Mouse (Mus musculus): ENCODE results near the gene Ncln. TPM values are rescaled to one million over a fixed set of nuclear protein-coding genes. Genes with fewer than 3 reads are reported as not detected.
"Not testable (repeated sequence)": the region's sequence is repeated elsewhere in the genome, so short reads cannot be mapped to it uniquely, and the experiment has no call there.

Gene Ncln
- polyA plus RNA-seq, 1 experiment from 2014 or later, result 56.0 TPM

- Histone ChIP-seq H3K4me3 (no peak within 1 kb of the TSS), H3K27me3 (peaks cover 95% of the 10 kb centered on the region), H3K4me2 (no peak within 1 kb of the TSS), H3K36me3 (no peaks in the 10 kb centered on the region), H3K9me3 (no peaks in the 10 kb centered on the region), H3K4me1 (replicated peaks) (0 out of 2 replicates have a peak, but pooled peaks cover 5% of the 10 kb centered on the region), H3K9ac (no peak within 1 kb of the TSS), H3K27ac (no peak within 1 kb of the TSS)
- WGBS, result 62% methylated on average over 28 of the region's 28 CpGs
- ATAC-seq (ENCODE audit: low FRiP score), result no peak
These were observed 40.9 kb downstream of the Ncln start, which contains the start of gene Nfic for GRCm38 (mm10) chr10:81455181-81455895. Gene Nfic, minus strand, starts transcription at chr10:81455635.

- WGBS, result 84% methylated on average over 2 of the region's 2 CpGs
- H3K4me3 ChIP-seq, result no peak overlapping the region
- H3K27ac ChIP-seq, result no peak overlapping the region
- H3K4me1 ChIP-seq (replicated peaks), result 0 out of 2 replicates have a peak, but pooled peaks cover 5% of the 10 kb centered on the region
- H3K36me3 ChIP-seq, result no peaks in the 10 kb centered on the region
- no peak for ATAC-seq (ENCODE audit: low FRiP score)
- no peak overlapping the region for H3K9ac ChIP-seq
- peaks cover 89% of the 10 kb centered on the region for H3K27me3 ChIP-seq
- H3K9me3 ChIP-seq, result no peaks in the 10 kb centered on the region
- no peak overlapping the region for H3K4me2 ChIP-seq
These were observed 42.1 kb downstream of the Ncln start for GRCm38 (mm10) chr10:81454106-81454505.

- 7% methylated on average over 14 of the region's 14 CpGs for WGBS
These were observed 43.3 kb downstream of the Ncln start for GRCm38 (mm10) chr10:81452947-81453288.

GRCm38 (mm10) chr10:81452237-81452946 lies 43.8 kb downstream of the Ncln start:
- H3K4me3 ChIP-seq, result no peak overlapping the region
- H3K36me3 ChIP-seq, result no peaks in the 10 kb centered on the region
- peaks cover 84% of the 10 kb centered on the region for H3K27me3 ChIP-seq
- no peak overlapping the region for H3K27ac ChIP-seq
- WGBS, result 12% methylated on average over 36 of the region's 36 CpGs
- no peaks in the 10 kb centered on the region for H3K9me3 ChIP-seq
- no peak for ATAC-seq (ENCODE audit: low FRiP score)
- H3K4me1 ChIP-seq (replicated peaks), result 0 out of 2 replicates have a peak, but pooled peaks cover 5% of the 10 kb centered on the region
- no peak overlapping the region for H3K4me2 ChIP-seq
- H3K9ac ChIP-seq, result peak overlapping the region; percentile 29; the same call in 1 of the 2 replicates

More at GRCm38 (mm10) chr10:81452947-81453288, 43.3 kb downstream of the Ncln start:
- Histone ChIP-seq H3K27ac (no peak overlapping the region), H3K9me3 (no peaks in the 10 kb centered on the region), H3K9ac (no peak overlapping the region), H3K27me3 (peaks cover 83% of the 10 kb centered on the region), H3K4me1 (replicated peaks) (0 out of 2 replicates have a peak, but pooled peaks cover 5% of the 10 kb centered on the region), H3K36me3 (no peaks in the 10 kb centered on the region), H3K4me3 (no peak overlapping the region), H3K4me2 (no peak overlapping the region)
- no peak for ATAC-seq (ENCODE audit: low FRiP score)

- Histone ChIP-seq H3K27ac (no peak overlapping the region), H3K9ac (peak overlapping the region; percentile 29; the same call in 1 of the 2 replicates), H3K9me3 (no peaks in the 10 kb centered on the region), H3K27me3 (peaks cover 76% of the 10 kb centered on the region), H3K4me1 (replicated peaks) (0 out of 2 replicates have a peak, but pooled peaks cover 5% of the 10 kb centered on the region), H3K4me2 (no peak overlapping the region), H3K4me3 (no peak overlapping the region), H3K36me3 (no peaks in the 10 kb centered on the region)
- ATAC-seq (ENCODE audit: low FRiP score), result no peak
- WGBS, result 65% methylated on average over 6 of the region's 6 CpGs
These were observed 44.8 kb downstream of the Ncln start for GRCm38 (mm10) chr10:81451365-81451745.

GRCm38 (mm10) chr10:81450641-81451364 lies 45.4 kb downstream of the Ncln start:
- Histone ChIP-seq H3K9ac (peak overlapping the region; percentile 29; the same call in 1 of the 2 replicates), H3K4me1 (replicated peaks) (0 out of 2 replicates have a peak, but pooled peaks cover 5% of the 10 kb centered on the region), H3K4me2 (no peak overlapping the region), H3K9me3 (no peaks in the 10 kb centered on the region), H3K4me3 (no peak overlapping the region), H3K27me3 (peaks cover 71% of the 10 kb centered on the region), H3K36me3 (no peaks in the 10 kb centered on the region), H3K27ac (no peak overlapping the region)
- ATAC-seq (ENCODE audit: low FRiP score), result no peak
- WGBS, result 64% methylated on average over 9 of the region's 9 CpGs

- no peak overlapping the region for H3K9ac ChIP-seq
- no peak overlapping the region for H3K4me3 ChIP-seq
- peak; percentile 68 for ATAC-seq (ENCODE audit: low FRiP score)
- 3% methylated on average over 7 of the region's 7 CpGs for WGBS
- H3K4me1 ChIP-seq (replicated peaks), result 0 out of 2 replicates have a peak, but pooled peaks cover 5% of the 10 kb centered on the region
- no peaks in the 10 kb centered on the region for H3K36me3 ChIP-seq
- no peak overlapping the region for H3K27ac ChIP-seq
- H3K27me3 ChIP-seq, result peaks cover 68% of the 10 kb centered on the region
- no peaks in the 10 kb centered on the region for H3K9me3 ChIP-seq
- H3K4me2 ChIP-seq, result no peak overlapping the region
These were observed 46.1 kb downstream of the Ncln start for GRCm38 (mm10) chr10:81450140-81450539.

- not testable (repeated sequence) for ATAC-seq (ENCODE audit: low FRiP score); H3K4me2 ChIP-seq; H3K36me3 ChIP-seq; H3K27ac ChIP-seq; H3K9ac ChIP-seq; H3K4me3 ChIP-seq; H3K9me3 ChIP-seq; H3K4me1 ChIP-seq (replicated peaks)
- peaks cover 30% of the 10 kb centered on the region for H3K27me3 ChIP-seq
- WGBS, result 20% methylated on average over 2 of the region's 2 CpGs
These were observed 50.7 kb downstream of the Ncln start for GRCm38 (mm10) chr10:81445516-81445915.

GRCm38 (mm10) chr10:81441019-81441418 lies 55.2 kb downstream of the Ncln start:
- Histone ChIP-seq H3K9ac (no peak overlapping the region), H3K27ac (no peak overlapping the region), H3K4me1 (replicated peaks) (no peaks in the 10 kb centered on the region), H3K36me3 (no peaks in the 10 kb centered on the region), H3K4me3 (no peak overlapping the region), H3K9me3 (no peaks in the 10 kb centered on the region), H3K27me3 (peaks cover 23% of the 10 kb centered on the region), H3K4me2 (no peak overlapping the region)
- ATAC-seq (ENCODE audit: low FRiP score), result no peak

Small RNA genes within 50 kb of the gene (microRNA-seq; reads per million reads assigned to microRNA genes)
- not detected for gene Gm25595

Other genes starting within 250 kb of the Ncln start
- gene Matk, start 243.5 kb downstream of the Ncln start, polyA plus RNA-seq (2015; fragmentation: Nextera tagmentation; extraction: Ambion mirVana), result 16.4 and 16.9 TPM in 2 replicates
- gene Mrpl54, start 229.5 kb downstream of the Ncln start, polyA plus RNA-seq (2015; fragmentation: Nextera tagmentation; extraction: Ambion mirVana), result 134 and 144 TPM in 2 replicates
- gene Apba3, start 229.4 kb downstream of the Ncln start, polyA plus RNA-seq (2015; fragmentation: Nextera tagmentation; extraction: Ambion mirVana), result 29.7 and 30.6 TPM in 2 replicates
- 4.5 and 5.2 TPM in 2 replicates for gene Tjp3, start 204.8 kb downstream of the Ncln start, polyA plus RNA-seq (2015; fragmentation: Nextera tagmentation; extraction: Ambion mirVana)
- gene Pip5k1c, start 203.4 kb downstream of the Ncln start, polyA plus RNA-seq (2015; fragmentation: Nextera tagmentation; extraction: Ambion mirVana), result 97.2 and 102 TPM in 2 replicates
- gene Cactin, start 175.3 kb downstream of the Ncln start, polyA plus RNA-seq (2015; fragmentation: Nextera tagmentation; extraction: Ambion mirVana), result 33.5 and 34.7 TPM in 2 replicates
- gene Tbxa2r, start 167.7 kb downstream of the Ncln start, polyA plus RNA-seq (2015; fragmentation: Nextera tagmentation; extraction: Ambion mirVana), result 4.6 and 5.6 TPM in 2 replicates
- not detected in 2 replicates for gene Gipc3, start 153.1 kb downstream of the Ncln start, polyA plus RNA-seq (2015; fragmentation: Nextera tagmentation; extraction: Ambion mirVana)
- gene Hmg20b, start 145.9 kb downstream of the Ncln start, polyA plus RNA-seq (2015; fragmentation: Nextera tagmentation; extraction: Ambion mirVana), result 47.3 and 50.4 TPM in 2 replicates
- 11.9 and 12.4 TPM in 2 replicates for gene Mfsd12, start 138.9 kb downstream of the Ncln start, polyA plus RNA-seq (2015; fragmentation: Nextera tagmentation; extraction: Ambion mirVana)
- 1.0 and 1.1 TPM in 2 replicates for gene 4930404N11Rik, start 130.6 kb downstream of the Ncln start, polyA plus RNA-seq (2015; fragmentation: Nextera tagmentation; extraction: Ambion mirVana)
- 121 and 126 TPM in 2 replicates for gene Fzr1, start 117.9 kb downstream of the Ncln start, polyA plus RNA-seq (2015; fragmentation: Nextera tagmentation; extraction: Ambion mirVana)
- gene Dohh, start 112.0 kb downstream of the Ncln start, polyA plus RNA-seq (2015; fragmentation: Nextera tagmentation; extraction: Ambion mirVana), result 72.1 and 74.8 TPM in 2 replicates
- gene Gm48551, start 111.9 kb downstream of the Ncln start, polyA plus RNA-seq (2015; fragmentation: Nextera tagmentation; extraction: Ambion mirVana), result 6.5 and 8.1 TPM in 2 replicates
- gene Gm48552, start 107.4 kb downstream of the Ncln start, polyA plus RNA-seq (2015; fragmentation: Nextera tagmentation; extraction: Ambion mirVana), result 2.0 and 2.3 TPM in 2 replicates
- 1.8 TPM in 2 replicates for gene Smim24, start 103.3 kb downstream of the Ncln start, polyA plus RNA-seq (2015; fragmentation: Nextera tagmentation; extraction: Ambion mirVana)
- gene Nfic, start 40.8 kb downstream of the Ncln start, polyA plus RNA-seq (2015; fragmentation: Nextera tagmentation; extraction: Ambion mirVana), result 21.3 and 22.4 TPM in 2 replicates
- gene Celf5, start 13.7 kb downstream of the Ncln start, polyA plus RNA-seq (2015; fragmentation: Nextera tagmentation; extraction: Ambion mirVana), result 61.3 and 69.0 TPM in 2 replicates
- gene S1pr4, start 3.7 kb upstream of the Ncln start, polyA plus RNA-seq (2015; fragmentation: Nextera tagmentation; extraction: Ambion mirVana), result 0.93 and 0.95 TPM in 2 replicates
- gene Gna15, start 27.8 kb upstream of the Ncln start, polyA plus RNA-seq (2015; fragmentation: Nextera tagmentation; extraction: Ambion mirVana), result 1.2 and 1.7 TPM in 2 replicates
- 79.8 and 82.4 TPM in 2 replicates for gene Gna11, start 48.8 kb upstream of the Ncln start, polyA plus RNA-seq (2015; fragmentation: Nextera tagmentation; extraction: Ambion mirVana)
- gene Aes, start 63.1 kb upstream of the Ncln start, polyA plus RNA-seq (2015; fragmentation: Nextera tagmentation; extraction: Ambion mirVana), result 545 and 558 TPM in 2 replicates
- 27.7 and 28.9 TPM in 2 replicates for gene Tle2, start 78.2 kb upstream of the Ncln start, polyA plus RNA-seq (2015; fragmentation: Nextera tagmentation; extraction: Ambion mirVana)
- 3.0 and 4.2 TPM in 2 replicates for gene Tle6, start 104.7 kb upstream of the Ncln start, polyA plus RNA-seq (2015; fragmentation: Nextera tagmentation; extraction: Ambion mirVana)
- gene BC025920, start 109.9 kb upstream of the Ncln start, polyA plus RNA-seq (2015; fragmentation: Nextera tagmentation; extraction: Ambion mirVana), result 1.8 and 2.7 TPM in 2 replicates
- gene Sirt6, start 131.4 kb upstream of the Ncln start, polyA plus RNA-seq (2015; fragmentation: Nextera tagmentation; extraction: Ambion mirVana), result 57.7 and 63.8 TPM in 2 replicates
- 11.7 and 13.5 TPM in 2 replicates for gene Ankrd24, start 132.1 kb upstream of the Ncln start, polyA plus RNA-seq (2015; fragmentation: Nextera tagmentation; extraction: Ambion mirVana)
- gene Gm10778, start 152.7 kb upstream of the Ncln start, polyA plus RNA-seq (2015; fragmentation: Nextera tagmentation; extraction: Ambion mirVana), result 6.2 and 6.4 TPM in 2 replicates
- 17.5 and 18.3 TPM in 2 replicates for gene Zfp433, start 208.4 kb upstream of the Ncln start, polyA plus RNA-seq (2015; fragmentation: Nextera tagmentation; extraction: Ambion mirVana)